Mouse (Mus musculus): ENCODE measurements around the gene Clpb. TPM values are rescaled to one million over a fixed set of nuclear protein-coding genes. Genes with fewer than 3 reads are reported as not detected.

Gene Clpb
- total RNA-seq, 2 experiments from 2014 or later = 37.3 to 39.2 TPM

DNA sequence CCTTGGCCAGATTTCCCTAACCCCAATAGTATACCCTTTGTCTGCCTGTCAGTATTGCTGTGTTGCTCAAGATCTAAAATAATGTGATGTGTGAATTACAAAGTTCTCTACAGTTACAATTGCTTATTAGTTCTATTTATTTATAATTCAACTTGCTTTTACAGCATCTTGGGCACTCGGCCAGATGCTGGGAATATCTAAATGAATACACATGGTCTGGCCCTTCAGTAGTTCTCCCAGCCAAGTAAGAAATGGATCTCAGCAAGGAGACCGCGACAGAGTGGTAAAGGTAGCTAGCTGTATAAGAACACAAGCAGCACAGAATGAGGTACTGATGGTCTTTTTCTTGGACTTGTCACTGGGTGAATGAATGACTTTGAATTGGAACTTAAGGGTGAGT is 46.2 kb downstream of the Clpb start:
- no peak for DNase-seq
- intact Hi-C loops (cut with DNase I; ENCODE audit: low total_unique reads) = no loop called here

DNA sequence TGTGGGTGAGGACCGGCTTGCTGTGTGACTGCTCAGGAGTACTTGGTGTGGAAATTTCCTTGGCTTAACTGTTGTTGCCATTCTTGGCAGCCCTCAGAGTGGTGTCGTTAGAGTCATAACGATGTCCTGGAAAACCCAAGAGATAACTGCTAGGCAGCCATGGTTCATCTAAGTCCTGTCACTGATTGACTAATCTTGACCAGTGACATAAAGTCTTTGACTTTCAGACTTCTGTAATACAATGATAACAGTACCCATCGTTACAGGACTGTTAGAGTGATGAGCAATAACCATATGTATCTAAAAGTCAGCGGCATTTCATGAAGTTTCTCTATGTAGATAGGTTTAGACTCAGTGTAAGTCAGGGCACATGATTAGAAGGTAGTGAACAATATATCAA is 46.8 kb downstream of the Clpb start:
- DNase-seq = no peak
- intact Hi-C loops (cut with DNase I; ENCODE audit: low total_unique reads) = no loop called here

DNA sequence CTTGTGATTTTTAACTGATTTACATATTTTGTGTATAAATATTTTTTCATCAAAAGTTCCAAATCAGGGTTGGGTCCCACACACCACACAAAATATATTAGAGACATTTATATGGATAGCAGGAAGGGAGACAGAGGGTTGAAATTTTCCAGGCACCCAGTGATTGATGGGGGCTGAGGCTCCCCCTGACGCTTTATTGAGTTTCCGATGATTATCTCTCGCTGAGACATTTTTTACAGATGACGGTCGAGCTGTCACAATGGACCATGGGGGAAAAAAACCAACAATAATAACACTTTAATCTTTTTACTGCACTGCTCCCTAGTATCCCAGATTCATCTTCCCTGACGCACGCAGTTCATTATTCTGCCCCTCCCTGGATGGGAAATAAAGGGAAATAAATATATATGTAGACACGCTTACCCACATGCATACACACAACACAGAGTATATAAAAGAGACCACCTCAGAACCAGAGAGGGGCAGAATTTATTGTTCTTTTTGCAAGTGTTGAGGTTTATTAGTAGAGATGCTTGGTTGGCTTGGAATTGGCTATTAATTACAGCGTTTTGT is 50.5 kb downstream of the Clpb start:
- DNase-seq = no peak
- intact Hi-C loops (cut with DNase I; ENCODE audit: low total_unique reads) = no loop called here

DNA sequence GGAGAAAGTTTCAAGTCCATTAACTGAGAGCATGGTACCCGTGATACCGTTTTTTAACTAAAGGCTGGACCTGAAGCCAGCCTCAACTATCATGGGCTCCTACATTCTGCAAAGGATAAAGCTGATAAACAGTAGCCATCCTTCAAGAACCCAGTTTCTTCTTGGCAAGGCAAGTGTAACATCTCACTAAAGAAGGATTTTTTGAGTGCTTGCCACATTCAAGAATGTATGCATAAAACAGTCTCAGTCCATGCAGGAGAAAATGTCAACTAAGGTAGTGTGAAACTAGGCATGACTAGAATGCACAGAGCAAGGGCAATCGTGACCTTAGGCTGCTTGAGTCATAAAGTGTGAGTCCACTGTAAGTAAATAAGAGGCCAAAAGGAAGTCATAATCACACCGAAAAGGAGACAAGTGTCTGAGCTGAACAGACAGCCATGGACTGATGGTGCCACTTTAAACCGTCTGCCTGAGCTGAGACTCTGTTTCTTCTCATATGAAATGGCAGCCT is 51.7 kb downstream of the Clpb start:
- intact Hi-C loops (cut with DNase I; ENCODE audit: low total_unique reads) = no loop called here

DNA sequence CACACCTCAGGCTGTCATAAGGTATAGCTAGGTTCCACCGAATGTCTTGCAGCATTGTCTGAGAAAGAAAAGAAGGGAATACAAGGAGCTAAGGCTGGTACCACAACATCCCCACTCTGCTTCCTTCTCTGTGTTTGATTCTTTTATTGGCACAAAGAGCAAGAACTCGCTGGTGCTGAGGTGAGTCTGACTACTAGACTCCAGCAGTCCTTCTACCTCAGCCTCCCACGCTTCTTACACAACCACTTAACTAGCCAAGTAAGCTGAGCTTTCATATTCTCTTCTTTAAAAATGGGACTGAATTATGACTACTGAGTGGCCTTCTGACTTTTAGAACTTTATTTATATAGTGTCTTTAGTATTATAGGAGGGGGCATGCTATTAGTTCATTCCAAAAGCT is 56.9 kb downstream of the Clpb start:
- intact Hi-C loops (cut with DNase I; ENCODE audit: low total_unique reads) = no loop called here
- no peak for DNase-seq

More for the DNA sequence above, 51.7 kb downstream of the Clpb start:
- no peak for DNase-seq

DNA sequence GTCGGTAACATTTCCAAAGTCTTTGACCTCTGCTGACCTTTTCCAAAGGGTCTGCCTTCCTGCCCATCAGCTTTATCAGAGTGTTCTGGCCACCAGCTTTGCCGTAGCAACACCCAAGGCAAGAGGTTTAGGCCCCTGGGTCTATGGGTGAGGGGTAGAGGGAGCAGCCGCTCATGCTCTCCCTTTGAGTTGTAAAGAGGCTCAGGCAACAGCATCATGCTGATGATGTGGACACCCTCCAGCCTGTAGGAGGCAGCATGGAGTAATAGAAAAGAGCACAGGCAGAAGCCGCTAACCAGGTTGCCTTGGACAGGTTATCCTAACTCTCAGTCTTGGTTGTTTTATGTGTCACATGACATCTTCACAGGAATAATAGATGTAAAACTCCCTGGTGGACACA is 61.6 kb downstream of the Clpb start:
- intact Hi-C loops (cut with DNase I; ENCODE audit: low total_unique reads) = no loop called here
- DNase-seq = peak; percentile 11

DNA sequence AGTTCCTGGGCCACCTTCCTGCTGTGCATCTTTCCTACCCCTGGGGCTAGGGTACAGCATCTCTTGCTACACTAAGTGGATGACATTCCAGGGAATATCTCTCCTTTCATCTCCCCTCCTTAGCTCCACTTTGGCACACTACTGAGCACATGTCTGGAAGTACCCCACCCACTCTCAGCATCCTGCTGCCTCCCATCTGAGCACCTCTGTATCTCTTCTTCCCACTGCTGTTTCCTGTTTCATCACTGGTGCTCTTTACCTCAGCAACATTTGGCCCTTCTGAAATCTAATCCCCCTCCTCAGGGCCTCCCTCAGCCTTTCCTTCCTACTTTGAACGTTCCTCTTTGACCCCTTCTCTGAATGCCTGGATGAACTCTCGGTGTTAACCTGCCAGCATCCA is 63.5 kb downstream of the Clpb start:
- intact Hi-C loops (cut with DNase I; ENCODE audit: low total_unique reads) = no loop called here

DNA sequence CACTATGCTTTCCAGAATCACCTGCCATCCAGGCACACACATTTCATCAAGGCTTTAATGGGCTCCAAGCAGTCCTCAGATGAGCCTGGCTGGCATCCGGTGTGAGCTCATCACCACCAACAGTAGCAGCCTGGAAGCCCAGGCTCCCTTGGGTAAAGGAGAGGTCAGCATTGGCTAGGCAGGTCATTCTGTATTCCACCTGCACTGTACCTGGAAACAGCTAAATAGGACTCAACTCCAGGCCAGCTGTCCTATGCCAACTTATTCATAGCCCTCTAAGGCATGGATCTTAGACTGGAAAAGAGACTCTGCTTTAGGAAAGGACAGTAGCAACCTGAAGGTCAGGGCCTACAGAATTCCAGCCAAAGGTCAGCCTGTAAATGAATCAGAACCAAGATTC is 68.7 kb downstream of the Clpb start:
- no peak for DNase-seq
- intact Hi-C loops (cut with DNase I; ENCODE audit: low total_unique reads) = no loop called here

More for the DNA sequence above, 63.5 kb downstream of the Clpb start:
- DNase-seq = no peak

DNA sequence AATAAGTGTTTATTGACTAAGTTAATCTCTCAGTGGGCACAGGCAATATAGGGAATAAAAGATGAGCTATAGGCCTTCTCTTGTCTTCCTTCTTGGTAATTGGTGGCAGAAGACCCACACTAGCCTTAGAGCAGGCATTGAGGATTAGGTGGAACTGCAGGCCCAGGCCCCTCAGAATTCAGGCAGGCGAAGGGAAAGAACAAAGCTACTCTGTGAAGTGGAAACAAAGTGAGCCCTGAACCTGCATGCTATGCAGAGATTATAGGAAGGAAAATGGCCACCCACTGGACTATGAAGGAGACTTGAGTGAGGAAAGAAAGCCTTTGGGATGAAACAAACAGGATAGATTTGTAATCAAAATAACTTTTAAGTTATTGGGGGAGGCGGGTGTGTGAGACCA is 69.6 kb downstream of the Clpb start:
- intact Hi-C loops (cut with DNase I; ENCODE audit: low total_unique reads) = no loop called here
- DNase-seq = no peak

DNA sequence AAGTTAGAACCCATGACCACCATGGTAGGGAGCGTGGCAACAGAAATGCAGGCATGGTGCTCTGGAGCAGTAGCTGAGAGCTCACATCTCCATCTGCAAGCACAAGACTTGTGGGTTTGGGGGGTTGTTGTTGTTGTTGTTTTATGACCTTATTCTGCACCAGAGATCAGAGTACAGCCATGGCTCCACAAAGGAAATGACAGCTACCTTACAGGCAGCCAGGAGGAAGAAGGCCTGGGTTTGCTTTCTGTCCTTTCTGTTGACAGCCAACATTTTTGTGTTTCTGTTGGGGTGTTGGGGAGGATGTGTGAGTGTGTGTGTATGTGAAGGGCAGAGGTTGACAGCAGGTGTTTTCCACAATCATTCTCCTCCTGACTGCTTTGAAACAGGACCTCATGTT is 71.9 kb downstream of the Clpb start:
- DNase-seq = no peak
- intact Hi-C loops (cut with DNase I; ENCODE audit: low total_unique reads) = no loop called here

DNA sequence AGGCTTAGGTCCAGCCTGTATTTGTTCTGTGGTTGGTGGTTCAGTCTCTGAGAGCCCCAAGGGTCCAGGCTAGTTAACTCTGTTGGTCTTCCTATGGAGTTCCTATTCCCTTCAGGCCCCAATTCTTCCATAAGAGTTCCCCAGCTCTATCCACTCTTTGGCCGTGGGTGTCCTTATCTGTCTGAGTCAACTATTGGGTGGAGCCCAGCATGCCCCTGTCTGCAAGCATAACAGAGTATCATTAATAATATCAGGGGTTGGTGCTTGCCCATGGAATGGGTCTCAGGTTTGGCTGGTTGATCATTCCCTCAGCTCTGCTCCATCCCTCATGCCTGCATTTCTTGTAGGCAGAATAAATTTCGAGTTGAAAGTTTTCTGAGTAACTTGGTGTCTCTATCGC is 74.3 kb downstream of the Clpb start:
- no peak for DNase-seq
- intact Hi-C loops (cut with DNase I; ENCODE audit: low total_unique reads) = no loop called here

DNA sequence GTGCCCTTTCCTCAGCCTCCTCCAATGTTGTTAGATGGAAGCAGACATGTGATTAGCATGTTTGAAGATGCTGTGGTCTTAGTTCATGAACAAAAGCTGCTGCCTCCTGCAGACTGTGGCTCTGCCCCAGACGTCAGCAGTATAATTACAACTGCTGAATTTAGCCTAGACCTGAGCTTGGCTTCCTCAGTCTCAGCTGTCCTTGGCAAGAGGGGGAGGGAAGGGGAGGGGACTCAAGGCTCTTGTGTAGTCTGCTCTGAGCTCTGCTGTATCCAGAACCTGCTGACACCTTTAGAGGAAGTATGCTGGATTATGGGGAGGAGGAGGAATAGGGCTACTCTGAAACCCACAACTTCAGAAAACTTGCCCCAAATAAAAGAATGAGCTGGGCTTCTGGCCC is 76.2 kb downstream of the Clpb start:
- no peak for DNase-seq
- intact Hi-C loops (cut with DNase I; ENCODE audit: low total_unique reads) = no loop called here

DNA sequence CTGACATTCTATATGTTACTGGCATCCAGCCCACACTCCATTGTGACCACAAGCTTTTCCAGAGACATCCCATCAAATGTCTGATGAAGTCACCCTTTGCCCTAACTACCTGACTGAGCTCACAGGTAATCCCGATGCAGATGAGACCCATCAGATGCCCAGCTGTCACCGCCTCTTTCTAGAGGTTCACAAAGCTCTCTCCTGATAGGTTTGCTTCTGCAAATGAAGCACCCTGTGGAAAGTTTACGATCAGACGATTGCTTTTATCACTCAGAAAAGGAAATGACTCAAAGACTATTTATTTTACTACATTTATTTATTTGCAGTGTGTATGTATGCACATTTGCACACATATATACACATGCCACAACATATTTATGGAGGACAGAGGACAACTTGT is 80.1 kb downstream of the Clpb start:
- intact Hi-C loops (cut with DNase I; ENCODE audit: low total_unique reads) = no loop called here
- DNase-seq = no peak

DNA sequence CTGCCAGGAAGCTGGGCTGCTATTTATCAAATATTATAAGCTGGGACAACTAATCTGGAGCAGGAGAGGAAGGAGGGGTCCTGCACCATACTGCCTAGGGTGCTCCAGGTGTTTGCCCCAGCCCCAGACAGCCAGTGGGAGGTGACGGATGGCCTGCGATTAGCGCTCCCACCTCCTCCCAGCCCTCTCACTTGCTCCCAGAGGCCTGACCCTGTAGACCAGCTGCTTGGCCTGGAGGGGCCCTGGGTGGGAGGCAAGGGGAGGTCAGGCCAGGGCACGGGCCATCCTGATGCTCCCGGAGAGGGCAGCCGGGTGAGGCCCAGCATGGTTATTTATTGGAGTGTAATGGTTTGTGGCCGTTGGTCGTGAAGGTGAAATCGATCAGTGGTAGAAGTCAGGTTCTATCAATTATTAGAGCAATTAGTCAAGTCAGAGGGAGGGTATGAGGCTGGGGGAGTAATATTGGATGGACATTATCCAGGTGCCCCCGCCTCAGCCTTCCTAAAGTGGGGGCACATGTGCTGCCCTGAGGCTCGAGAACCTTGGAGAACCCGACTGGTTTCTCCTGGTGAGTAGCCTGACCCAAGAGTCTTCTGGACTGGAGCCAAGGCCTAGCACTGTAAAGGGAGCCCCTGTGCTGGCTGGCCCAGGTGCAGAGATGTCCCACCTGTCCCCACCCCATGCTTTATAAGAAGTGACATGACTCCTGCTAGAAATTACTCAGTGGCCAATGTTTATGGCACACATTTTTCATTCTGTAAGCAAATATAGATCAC is 83.3 kb downstream of the Clpb start:
- intact Hi-C loops (cut with DNase I; ENCODE audit: low total_unique reads) = no loop called here
- DNase-seq = no peak

DNA sequence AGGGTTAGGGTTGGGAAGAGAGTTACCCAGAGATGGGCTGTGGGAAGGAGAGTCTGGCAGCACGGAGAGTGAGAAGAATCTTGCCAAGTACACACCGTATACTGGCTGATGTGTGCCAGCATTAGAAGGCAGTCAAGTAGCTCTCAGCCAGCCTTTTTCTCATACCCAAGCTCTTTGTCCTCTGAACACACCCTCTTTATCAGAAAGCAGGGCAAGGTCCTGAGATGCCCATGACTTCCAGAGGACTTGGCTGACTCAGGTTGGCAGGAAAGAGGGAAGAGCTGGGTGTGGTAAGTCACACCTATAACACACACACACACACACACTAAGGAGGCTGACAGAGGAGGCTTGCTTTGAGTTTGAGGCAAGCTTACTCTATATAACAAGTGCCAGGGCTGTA is 86.8 kb downstream of the Clpb start:
- no peak for DNase-seq
- intact Hi-C loops (cut with DNase I; ENCODE audit: low total_unique reads) = no loop called here

DNA sequence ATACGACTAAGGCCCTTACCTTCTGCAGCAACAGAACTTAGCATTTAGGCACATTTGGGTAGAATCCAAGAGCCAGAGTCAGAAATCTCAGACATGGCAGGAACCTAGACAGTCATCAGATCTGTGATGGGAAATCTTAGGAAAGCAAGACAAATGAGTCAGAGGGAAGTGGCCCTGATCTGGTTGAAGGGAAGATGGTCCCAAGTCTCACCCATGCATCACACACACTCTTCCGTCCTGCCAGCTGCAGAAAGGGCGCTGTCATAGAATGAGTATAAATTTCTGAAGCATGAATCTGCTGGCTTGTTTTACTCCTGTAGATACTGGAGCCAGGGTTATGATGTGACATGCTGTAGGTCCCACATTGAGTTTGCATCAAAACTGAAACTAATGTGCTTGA is 88.9 kb downstream of the Clpb start:
- intact Hi-C loops (cut with DNase I; ENCODE audit: low total_unique reads) = no loop called here
- DNase-seq = no peak

DNA sequence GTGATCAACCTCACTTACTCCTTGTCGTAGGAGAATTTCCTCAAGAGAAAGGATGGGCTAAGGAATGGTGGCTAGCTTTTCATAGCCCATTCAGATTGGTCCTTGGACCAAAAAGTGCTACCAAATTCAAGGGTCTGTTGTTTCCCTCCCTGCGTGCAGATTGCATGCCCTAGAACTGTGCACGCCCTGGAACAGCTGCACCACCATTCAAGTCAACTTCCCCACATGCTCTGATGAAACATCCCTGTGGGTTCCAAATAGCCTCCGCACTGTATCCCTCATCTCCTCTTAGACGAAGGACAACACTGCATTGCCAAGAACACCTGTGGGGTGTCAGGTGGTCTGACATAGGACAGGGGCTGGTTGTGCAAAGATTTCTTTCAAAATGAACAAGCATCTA is 90.1 kb downstream of the Clpb start:
- DNase-seq = no peak
- intact Hi-C loops (cut with DNase I; ENCODE audit: low total_unique reads) = no loop called here

DNA sequence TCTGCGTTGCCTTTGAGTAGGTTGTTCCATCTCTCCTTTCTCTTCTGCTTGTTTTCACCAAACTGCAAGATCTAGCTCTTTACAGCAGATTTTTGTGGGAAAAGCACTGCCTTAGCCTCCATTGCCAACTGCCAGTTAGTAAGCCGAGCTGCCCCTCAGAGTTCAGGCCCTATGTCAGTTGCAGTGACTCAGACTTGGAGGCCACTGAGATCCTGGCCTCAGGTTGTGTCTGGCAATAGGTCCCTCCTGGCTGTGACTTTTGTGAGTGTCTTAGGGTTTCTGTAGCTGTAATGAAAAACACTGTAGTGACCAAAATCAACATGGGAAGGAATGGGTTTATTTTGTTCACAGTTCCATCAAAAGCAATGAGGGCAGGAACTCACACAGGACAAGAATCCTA is 91.0 kb downstream of the Clpb start:
- DNase-seq = peak; percentile 26
- intact Hi-C loops (cut with DNase I; ENCODE audit: low total_unique reads) = no loop called here

DNA sequence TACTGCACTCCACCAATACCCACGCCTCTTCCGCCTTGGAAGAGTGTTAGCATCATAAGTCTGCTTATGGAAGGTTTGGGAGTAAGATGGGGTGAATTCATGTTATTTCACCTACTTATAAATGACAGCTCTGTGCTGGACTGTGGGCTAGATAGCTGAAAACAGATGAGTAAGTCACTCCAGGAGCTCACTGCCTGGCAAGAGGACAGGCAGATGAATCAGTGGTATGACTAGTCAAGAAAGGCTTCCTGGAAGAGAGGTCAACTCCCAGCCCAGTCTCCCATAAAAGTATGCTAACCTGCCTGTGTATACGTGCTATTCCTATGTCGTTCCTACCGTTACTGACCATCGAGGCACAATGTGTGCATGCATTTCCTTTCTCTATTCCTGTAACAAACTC is 91.9 kb downstream of the Clpb start:
- intact Hi-C loops (cut with DNase I; ENCODE audit: low total_unique reads) = no loop called here
- no peak for DNase-seq

DNA sequence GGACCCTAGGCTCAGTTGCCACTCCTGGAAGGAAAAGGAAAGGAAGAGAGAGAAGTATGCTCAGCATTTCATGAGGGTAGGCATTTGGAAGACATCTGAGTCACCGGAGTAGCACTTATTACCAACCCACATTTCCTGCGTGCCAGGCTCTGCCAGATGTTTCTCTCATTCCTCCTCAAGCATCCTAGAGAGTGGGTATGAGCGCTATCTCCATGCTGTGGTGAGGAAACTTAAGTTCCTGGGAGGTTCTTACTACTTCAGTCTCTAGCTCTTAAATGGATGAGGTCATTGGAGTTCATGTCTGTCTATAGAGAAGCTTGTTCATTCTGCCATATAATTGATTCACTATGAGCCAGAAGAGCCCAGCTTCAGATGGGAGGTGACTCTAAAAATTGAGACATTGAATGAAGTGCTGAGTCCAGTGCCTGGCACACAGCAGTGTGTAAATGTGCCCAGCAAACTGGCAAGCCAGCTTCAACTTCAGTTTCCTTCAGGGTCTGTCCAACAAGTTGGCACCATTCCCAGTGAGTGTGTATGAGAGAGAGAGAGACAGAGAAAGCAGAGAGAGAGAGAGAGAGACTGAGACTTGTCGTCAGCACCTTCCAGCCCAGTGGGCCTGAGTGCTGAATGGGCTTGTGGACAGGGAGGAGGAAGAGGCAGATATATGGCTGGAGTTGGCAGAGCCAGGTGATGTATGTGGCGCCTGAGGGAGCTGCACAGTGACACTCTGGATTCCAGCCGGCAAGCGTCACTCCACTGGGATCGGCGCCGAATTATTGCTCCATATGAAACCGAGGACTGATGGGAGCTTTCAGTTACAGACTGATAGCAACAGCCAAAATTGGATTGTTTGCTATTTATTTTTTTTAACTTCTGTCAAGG is 98.7 kb downstream of the Clpb start:
- DNase-seq = no peak
- intact Hi-C loops (cut with DNase I; ENCODE audit: low total_unique reads) = no loop called here

Measured in gastrocnemius, postnatal 14 days (tissue).